Mouse (Mus musculus): ENCODE measurements around the gene Pax2.

- TF ChIP-seq POLR2A (IDR thresholded peaks at IDR 0.05; ENCODE audit: low read depth, low read length) (no peak), MAX (IDR thresholded peaks at IDR 0.05; ENCODE audit: low read length) (no peak), GABPA (IDR thresholded peaks at IDR 0.05; ENCODE audit: insufficient replicate concordance, low read depth, low read length) (no peak), HCFC1 (IDR thresholded peaks at IDR 0.05; ENCODE audit: low read depth, low read length) (no peak), ZC3H11A (IDR thresholded peaks at IDR 0.05; ENCODE audit: low read depth, low read length) (no peak), MAZ (IDR thresholded peaks at IDR 0.05; ENCODE audit: low read depth, low read length) (no peak), CTCF (conservative IDR thresholded peaks at IDR 0.05 in 1 of 2, IDR thresholded peaks at IDR 0.05 in 1 of 2; ENCODE audit: low read depth in 2 of 2, low read length in 2 of 2) (no peak), RAD21 (IDR thresholded peaks at IDR 0.05; ENCODE audit: low read depth, low read length) (no peak), SIN3A (IDR thresholded peaks at IDR 0.05; ENCODE audit: low read length) (no peak), ZKSCAN1 (IDR thresholded peaks at IDR 0.05; ENCODE audit: borderline replicate concordance, low read depth, low read length) (no peak), JUN (IDR thresholded peaks at IDR 0.05; ENCODE audit: insufficient read depth, low read depth, low read length) (no peak)
Measured at GRCm38 (mm10) chr19:44753361-44753760, 2.5 kb upstream of the Pax2 start.

Data from CH12.LX (cell line).